Mouse (Mus musculus): ENCODE results near the gene Odr4. TPM values are rescaled to one million over a fixed set of nuclear protein-coding genes. Genes with fewer than 3 reads are reported as not detected.
A peak's percentile ranks its signal among the peaks of the same experiment; 100 is the strongest.

The Odr4 gene
- total RNA-seq (2021) = 10 to 100 TPM; 19.5 to 22.1 TPM
- long read RNA-seq, experiment 1, transcript Odr4-205 (14 exons, 3,273 nt) = major isoform, 25 of 32 reads
- long read RNA-seq, experiment 1, partial matches to known transcripts = 0 of 32 reads
- long read RNA-seq, experiment 1, other reads (novel, unspliced or antisense) = 4 of 32 reads
- long read RNA-seq, experiment 2, transcript Odr4-205 (14 exons, 3,273 nt) = major isoform, 23 of 32 reads
- long read RNA-seq, experiment 2, partial matches to known transcripts = 1 of 32 reads
- long read RNA-seq, experiment 2, other reads (novel, unspliced or antisense) = 8 of 32 reads

- peak; percentile 97 for DNase-seq
Measured at GRCm38 (mm10) chr1:150392638-150393487, at the start of gene Odr4, which contains the start of gene Tpr. Gene Odr4 (minus strand): TSS chr1:150393080. Gene Tpr (plus strand): TSS chr1:150392838.

- DNase-seq = no peak
Measured at GRCm38 (mm10) chr1:150441731-150442130, 48.9 kb upstream of the Odr4 start.

- no peak for DNase-seq
Measured at GRCm38 (mm10) chr1:150438641-150439040, 45.8 kb upstream of the Odr4 start.

- DNase-seq = no peak
Measured at GRCm38 (mm10) chr1:150426216-150426615, 33.3 kb upstream of the Odr4 start.

- no peak for DNase-seq
Measured at GRCm38 (mm10) chr1:150425665-150426064, 32.8 kb upstream of the Odr4 start.

GRCm38 (mm10) chr1:150418426-150418825 lies 25.5 kb upstream of the Odr4 start:
- no peak for DNase-seq

- DNase-seq = no peak
Measured at GRCm38 (mm10) chr1:150416006-150416405, 23.1 kb upstream of the Odr4 start.

GRCm38 (mm10) chr1:150409996-150410395 lies 17.1 kb upstream of the Odr4 start:
- DNase-seq = no peak

GRCm38 (mm10) chr1:150407285-150407684 lies 14.4 kb upstream of the Odr4 start:
- no peak for DNase-seq

- no peak for DNase-seq
Measured at GRCm38 (mm10) chr1:150404555-150404954, 11.7 kb upstream of the Odr4 start.

GRCm38 (mm10) chr1:150403914-150404313 lies 11.0 kb upstream of the Odr4 start:
- DNase-seq = no peak

- DNase-seq = no peak
Measured at GRCm38 (mm10) chr1:150396001-150396400, 3.1 kb upstream of the Odr4 start.

- DNase-seq = no peak
Measured at GRCm38 (mm10) chr1:150393488-150393852, 590 bp upstream of the Odr4 start.

GRCm38 (mm10) chr1:150391931-150392637 lies 796 bp downstream of the Odr4 start:
- no peak for DNase-seq

- no peak for DNase-seq
Measured at GRCm38 (mm10) chr1:150389390-150390129, 3.3 kb downstream of the Odr4 start.

GRCm38 (mm10) chr1:150387572-150387971 lies 5.3 kb downstream of the Odr4 start:
- DNase-seq = no peak

- no peak for DNase-seq
Measured at GRCm38 (mm10) chr1:150384138-150384537, 8.7 kb downstream of the Odr4 start.

GRCm38 (mm10) chr1:150374247-150374646 lies 18.6 kb downstream of the Odr4 start:
- DNase-seq = no peak

- no peak for DNase-seq
Measured at GRCm38 (mm10) chr1:150372895-150373294, 20.0 kb downstream of the Odr4 start.

- DNase-seq = no peak
Measured at GRCm38 (mm10) chr1:150360864-150361263, 32.0 kb downstream of the Odr4 start.

GRCm38 (mm10) chr1:150335111-150335510 lies 57.8 kb downstream of the Odr4 start:
- no peak for DNase-seq

GRCm38 (mm10) chr1:150319205-150319604 lies 73.7 kb downstream of the Odr4 start, which contains the start of gene Pdc:
Gene Pdc (plus strand): TSS chr1:150319417.
- no peak for DNase-seq
